Mouse (Mus musculus) E14TG2a.4 (cell line): ENCODE data around the gene Dnajb13.

Experiments
- CTCF ChIP-seq: conservative IDR thresholded peaks from 2 replicates; pipeline ENCODE4 v1.5.1; 2014; ENCODE audit warnings: low read length
- NANOG ChIP-seq: IDR thresholded peaks from 2 replicates; pipeline ENCODE4 v1.6.1; 2014; ENCODE audit warnings: borderline replicate concordance, low read length, mixed read lengths
- POU5F1 ChIP-seq: IDR thresholded peaks from 2 replicates; pipeline ENCODE4 v1.6.1; 2014; ENCODE audit warnings: low read length, borderline replicate concordance

DNA sequence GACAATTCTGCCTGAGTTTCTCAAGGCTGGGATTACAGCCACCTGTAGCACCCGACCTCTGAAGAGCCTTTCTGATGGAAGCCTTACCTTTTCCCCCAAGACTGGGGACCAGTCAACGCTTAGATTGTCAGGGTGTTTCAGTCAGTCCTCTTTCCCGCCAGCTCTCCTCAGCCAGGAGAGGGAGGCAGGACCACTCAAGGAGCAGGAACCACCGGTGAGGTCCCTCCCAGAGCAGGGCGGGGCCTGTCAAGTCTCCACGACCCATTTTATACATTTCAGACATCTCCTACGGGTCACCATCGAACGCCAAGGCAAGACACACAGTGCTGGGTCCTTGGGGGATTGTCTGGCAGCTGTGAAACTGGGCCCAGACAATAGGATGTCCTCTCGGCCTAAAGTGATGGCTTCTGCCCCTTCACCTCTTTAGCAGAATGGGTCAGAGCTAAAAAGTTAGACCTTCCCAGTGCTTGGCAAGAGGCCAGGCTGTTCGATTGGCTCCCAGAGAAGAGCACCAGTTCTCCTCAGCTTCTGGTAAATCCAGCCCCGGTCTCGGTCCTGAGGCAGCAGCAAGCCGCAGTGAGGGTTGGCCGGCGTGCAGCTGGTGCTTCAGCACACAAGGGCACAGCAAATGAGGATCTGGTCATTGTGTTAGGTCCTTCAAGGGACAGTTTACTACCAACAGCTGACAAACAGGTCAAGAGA lies 14.3 kb downstream of the Dnajb13 start:
- TF ChIP-seq CTCF (no peak), POU5F1 (no peak), NANOG (no peak)
